Mouse (Mus musculus) testis, adult 2 months (tissue): ENCODE results near the gene Dgcr8.

Experiments used
- CTCF ChIP-seq: fragments of 200-500 bp; IDR thresholded peaks from 2 replicates; pipeline ENCODE4 v1.5.1; 2012; ENCODE audit warnings: low read depth, mild to moderate bottlenecking, inconsistent platforms, low read length, moderate library complexity; ENCODE audit not compliant: control insufficient read depth, insufficient read depth, insufficient replicate concordance
- POLR2A ChIP-seq: fragments of 200-500 bp; IDR thresholded peaks from 2 replicates; pipeline ENCODE4 v1.6.1; 2012; ENCODE audit warnings: low read depth, mild to moderate bottlenecking, inconsistent platforms, low read length, moderate library complexity; ENCODE audit not compliant: control insufficient read depth

GRCm38 (mm10) chr16:18222188-18222587 lies 66.9 kb downstream of the Dgcr8 start:
- no peak for TF ChIP-seq CTCF
- no peak for TF ChIP-seq POLR2A
